Mouse (Mus musculus) neural tube, embryonic 12.5 days (tissue): ENCODE results near the gene Cdh5. TPM values are rescaled to one million over a fixed set of nuclear protein-coding genes. Genes with fewer than 3 reads are reported as not detected.
"Not testable (repeated sequence)": the region's sequence is repeated elsewhere in the genome, so short reads cannot be mapped to it uniquely, and the experiment has no call there.

ENCODE experiments used
- ATAC-seq: fragments of 200-750 bp; cut with Nextera tagmentation; 2 replicates; pipeline ENCODE4 v1.8.0; 2017; ENCODE audit warnings: low read depth, mild to moderate bottlenecking, moderate TSS enrichment, moderate library complexity; ENCODE audit not compliant: low FRiP score
- H3K27ac ChIP-seq: fragments of 300-500 bp; sonication (generic); 2 replicates; pipeline ENCODE4 v1.5.1; 2016
- H3K27me3 ChIP-seq: fragments of 300-500 bp; sonication (generic); replicated peaks from 2 replicates; pipeline ENCODE4 v1.6.1; 2016; ENCODE audit warnings: mild to moderate bottlenecking
- H3K36me3 ChIP-seq: fragments of 300-500 bp; sonication (generic); 2 replicates; pipeline ENCODE4 v1.6.1; 2016; ENCODE audit warnings: mild to moderate bottlenecking
- H3K4me1 ChIP-seq: fragments of 300-500 bp; sonication (generic); 2 replicates; pipeline ENCODE4 v1.6.1; 2016
- H3K4me2 ChIP-seq: fragments of 300-500 bp; sonication (generic); replicated peaks from 2 replicates; pipeline ENCODE4 v1.6.1; 2016; ENCODE audit warnings: mild to moderate bottlenecking
- H3K4me3 ChIP-seq: fragments of 300-500 bp; sonication (generic); 2 replicates; pipeline ENCODE4 v1.5.1; 2016
- H3K9ac ChIP-seq: fragments of 300-500 bp; sonication (generic); 2 replicates; pipeline ENCODE4 v1.6.1; 2016; ENCODE audit warnings: mild to moderate bottlenecking
- H3K9me3 ChIP-seq: fragments of 300-500 bp; sonication (generic); 2 replicates; pipeline ENCODE4 v1.6.1; 2016; ENCODE audit warnings: mild to moderate bottlenecking
- WGBS: fragments of 180-500 bp; shearing (Covaris S2); methylation state at CpG from one replicate; pipeline ENCODE4 v1.1.7; 2016; 5-methylcytosine and 5-hydroxymethylcytosine counted together
- polyA plus RNA-seq: library from polyadenylated mRNA; unstranded; fragments of >200 nt; fragmentation: Nextera tagmentation; extraction: Ambion mirVana; gene quantifications from 2 replicates; pipeline ENCODE4 v1.2.1, GENCODE M21; 2016

Cdh5 gene
- polyA plus RNA-seq, 1 experiment from 2014 or later, result 17.1 TPM

- H3K4me1 ChIP-seq, result no peaks in the 10 kb centered on the region
- ATAC-seq, result peak; percentile 27; the same call in 1 of the 2 replicates
- no peaks in the 10 kb centered on the region for H3K36me3 ChIP-seq
- no peak overlapping the region for H3K4me3 ChIP-seq
- H3K9ac ChIP-seq, result no peak overlapping the region
- no peaks in the 10 kb centered on the region for H3K9me3 ChIP-seq
- H3K27ac ChIP-seq, result no peak overlapping the region
- H3K4me2 ChIP-seq, result no peak overlapping the region
- 36% methylated on average over 6 of the region's 6 CpGs for WGBS
- H3K27me3 ChIP-seq, result no peaks in the 10 kb centered on the region
Observed at GRCm38 (mm10) chr8:104098671-104099346, 2.6 kb upstream of the Cdh5 start.

- H3K4me3 ChIP-seq, result no peak overlapping the region
- no peaks in the 10 kb centered on the region for H3K36me3 ChIP-seq
- H3K27ac ChIP-seq, result no peak overlapping the region
- no peaks in the 10 kb centered on the region for H3K4me1 ChIP-seq
- peak; percentile 51; the same call in 1 of the 2 replicates for ATAC-seq
- no peaks in the 10 kb centered on the region for H3K27me3 ChIP-seq
- WGBS, result 72% methylated on average over 20 of the region's 20 CpGs
- no peak overlapping the region for H3K4me2 ChIP-seq
- H3K9me3 ChIP-seq, result no peaks in the 10 kb centered on the region
- H3K9ac ChIP-seq, result no peak overlapping the region
Observed at GRCm38 (mm10) chr8:104099347-104100099, 1.9 kb upstream of the Cdh5 start.

GRCm38 (mm10) chr8:104100724-104101123 is 701 bp upstream of the Cdh5 start:
- H3K9ac ChIP-seq, H3K36me3 ChIP-seq, H3K4me3 ChIP-seq, H3K27ac ChIP-seq, ATAC-seq, H3K4me2 ChIP-seq, H3K4me1 ChIP-seq, H3K9me3 ChIP-seq, H3K27me3 ChIP-seq: not testable (repeated sequence)
- WGBS, result 92% methylated on average over 6 of the region's 6 CpGs

GRCm38 (mm10) chr8:104103462-104103861 is 2.0 kb downstream of the Cdh5 start:
- H3K27me3 ChIP-seq, result no peaks in the 10 kb centered on the region
- no peaks in the 10 kb centered on the region for H3K9me3 ChIP-seq
- ATAC-seq, result no peak
- no peaks in the 10 kb centered on the region for H3K36me3 ChIP-seq
- no peak overlapping the region for H3K4me2 ChIP-seq
- H3K4me3 ChIP-seq, result no peak overlapping the region
- 86% methylated on average over 7 of the region's 7 CpGs for WGBS
- no peak overlapping the region for H3K27ac ChIP-seq
- no peak overlapping the region for H3K9ac ChIP-seq
- no peaks in the 10 kb centered on the region; the same call in 1 of the 2 replicates for H3K4me1 ChIP-seq

- Histone ChIP-seq H3K4me1 (no peaks in the 10 kb centered on the region; the same call in 1 of the 2 replicates), H3K4me2 (no peak overlapping the region), H3K9me3 (no peaks in the 10 kb centered on the region), H3K9ac (no peak overlapping the region), H3K27me3 (no peaks in the 10 kb centered on the region), H3K27ac (no peak overlapping the region), H3K4me3 (no peak overlapping the region), H3K36me3 (no peaks in the 10 kb centered on the region)
- no peak for ATAC-seq
- WGBS, result 61% methylated on average over 6 of the region's 6 CpGs
Observed at GRCm38 (mm10) chr8:104105768-104106167, 4.3 kb downstream of the Cdh5 start.

- Histone ChIP-seq H3K4me1 (no peaks in the 10 kb centered on the region; the same call in 1 of the 2 replicates), H3K4me3 (no peak overlapping the region), H3K9me3 (no peaks in the 10 kb centered on the region), H3K27me3 (no peaks in the 10 kb centered on the region), H3K4me2 (no peak overlapping the region), H3K36me3 (no peaks in the 10 kb centered on the region), H3K27ac (no peak overlapping the region), H3K9ac (no peak overlapping the region)
- ATAC-seq, result no peak
- WGBS, result 83% methylated on average over 7 of the region's 7 CpGs
Observed at GRCm38 (mm10) chr8:104106276-104106946, 5.0 kb downstream of the Cdh5 start.

- Histone ChIP-seq H3K9me3 (no peaks in the 10 kb centered on the region), H3K9ac (no peak overlapping the region), H3K27me3 (no peaks in the 10 kb centered on the region), H3K27ac (no peak overlapping the region), H3K36me3 (no peaks in the 10 kb centered on the region), H3K4me2 (no peak overlapping the region), H3K4me3 (no peak overlapping the region), H3K4me1 (no peaks in the 10 kb centered on the region; the same call in 1 of the 2 replicates)
- ATAC-seq, result no peak
Observed at GRCm38 (mm10) chr8:104107111-104107510, 5.7 kb downstream of the Cdh5 start.

GRCm38 (mm10) chr8:104108048-104108447 is 6.6 kb downstream of the Cdh5 start:
- Histone ChIP-seq H3K9me3 (no peaks in the 10 kb centered on the region), H3K4me3 (no peak overlapping the region)
- WGBS, result 55% methylated on average over 5 of the region's 5 CpGs

GRCm38 (mm10) chr8:104110498-104111134 is 9.2 kb downstream of the Cdh5 start:
- no peak for ATAC-seq
- no peak overlapping the region for H3K4me2 ChIP-seq

More at GRCm38 (mm10) chr8:104108048-104108447, 6.6 kb downstream of the Cdh5 start:
- H3K36me3 ChIP-seq, result no peaks in the 10 kb centered on the region
- no peak for ATAC-seq
- H3K27ac ChIP-seq, result no peak overlapping the region
- H3K9ac ChIP-seq, result no peak overlapping the region
- no peaks in the 10 kb centered on the region for H3K27me3 ChIP-seq
- no peaks in the 10 kb centered on the region; the same call in 1 of the 2 replicates for H3K4me1 ChIP-seq
- no peak overlapping the region for H3K4me2 ChIP-seq

GRCm38 (mm10) chr8:104121640-104122416 is 20.4 kb downstream of the Cdh5 start:
- WGBS, result 85% methylated on average over 12 of the region's 12 CpGs

More at GRCm38 (mm10) chr8:104110498-104111134, 9.2 kb downstream of the Cdh5 start:
- Histone ChIP-seq H3K4me1 (no peaks in the 10 kb centered on the region; the same call in 1 of the 2 replicates), H3K9me3 (no peaks in the 10 kb centered on the region), H3K27me3 (no peaks in the 10 kb centered on the region), H3K27ac (no peak overlapping the region), H3K4me3 (no peak overlapping the region), H3K9ac (no peak overlapping the region), H3K36me3 (no peaks in the 10 kb centered on the region)
- WGBS, result 87% methylated on average over 10 of the region's 10 CpGs

GRCm38 (mm10) chr8:104123080-104123657 is 21.7 kb downstream of the Cdh5 start:
- no peak for ATAC-seq
- H3K4me2 ChIP-seq, result no peak overlapping the region
- no peak overlapping the region for H3K9ac ChIP-seq
- no peak overlapping the region for H3K4me3 ChIP-seq
- no peaks in the 10 kb centered on the region for H3K4me1 ChIP-seq
- H3K9me3 ChIP-seq, result no peaks in the 10 kb centered on the region
- WGBS, result 96% methylated on average over 2 of the region's 2 CpGs
- H3K36me3 ChIP-seq, result no peaks in the 10 kb centered on the region
- H3K27me3 ChIP-seq, result no peaks in the 10 kb centered on the region
- no peak overlapping the region for H3K27ac ChIP-seq

More at GRCm38 (mm10) chr8:104121640-104122416, 20.4 kb downstream of the Cdh5 start:
- Histone ChIP-seq H3K4me3 (no peak overlapping the region), H3K4me2 (no peak overlapping the region), H3K27me3 (no peaks in the 10 kb centered on the region), H3K9ac (no peak overlapping the region), H3K27ac (no peak overlapping the region), H3K36me3 (no peaks in the 10 kb centered on the region), H3K9me3 (no peaks in the 10 kb centered on the region), H3K4me1 (no peaks in the 10 kb centered on the region)
- no peak for ATAC-seq
